Mouse (Mus musculus) megakaryocyte, embryonic 14.5 days (primary cell): Measurements from ENCODE around the gene Dgkh.

Experiments used
- FLI1 ChIP-seq: IDR thresholded peaks from 2 replicates; pipeline ENCODE4 v1.6.1; 2012; ENCODE audit warnings: low read length, inconsistent platforms, mixed read lengths
- GATA1 ChIP-seq: IDR thresholded peaks from 3 replicates; pipeline ENCODE4 v1.6.1; 2012; ENCODE audit warnings: mixed read lengths, low read length, inconsistent platforms, borderline replicate concordance

DNA sequence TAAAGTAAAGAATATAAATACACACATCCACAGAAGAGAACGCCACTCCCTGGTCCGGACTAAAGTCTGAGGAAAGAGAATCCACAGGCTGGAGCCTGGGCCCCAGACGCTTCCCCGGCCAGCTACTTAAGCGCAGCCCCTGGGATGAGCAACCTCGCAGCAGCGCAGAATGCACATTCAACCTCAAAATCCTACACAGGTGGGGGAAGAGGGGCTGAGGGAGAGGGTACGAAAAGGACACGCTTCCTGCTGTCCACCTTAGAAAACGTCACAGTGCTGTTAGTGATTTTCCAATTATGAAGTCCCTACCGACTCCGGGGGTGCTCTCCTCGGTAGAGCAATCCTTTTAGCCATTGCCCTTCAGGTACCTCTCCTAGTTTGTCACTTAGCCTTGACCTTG lies 6.6 kb downstream of the Dgkh start:
- no peak for TF ChIP-seq GATA1
- no peak for TF ChIP-seq FLI1
